Mouse (Mus musculus) spleen, postnatal 14 days (tissue): ENCODE measurements around the gene Bcl11b.

Experiments
- DNase-seq, 2 experiments: peaks; one replicate each; pipeline ENCODE4 v3.0.0; 2021 to 2022; ENCODE audit warnings: low spot score in 2 of 2

Bcl11b gene

DNA sequence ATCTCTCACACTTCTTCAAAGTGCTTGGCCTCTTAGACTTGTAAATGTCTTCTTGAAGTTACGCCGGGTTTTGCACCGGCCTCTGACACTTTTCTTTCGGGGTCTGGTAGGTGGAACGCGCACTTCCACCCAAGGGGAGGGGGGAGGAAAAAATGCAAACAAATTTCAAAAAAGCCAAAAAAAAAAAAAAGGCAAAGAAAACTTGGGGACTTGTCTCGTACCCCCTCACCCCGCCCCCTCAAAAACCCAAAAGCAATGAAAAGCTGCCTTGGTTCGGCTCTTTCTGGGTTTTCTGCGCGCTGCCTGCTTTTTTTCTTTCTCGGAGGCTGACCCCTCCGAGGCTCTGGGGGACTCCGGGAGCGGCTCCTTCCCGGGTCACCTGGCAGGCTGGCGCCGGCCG is at the start of gene Bcl11b:
Bcl11b (minus strand) TSS at position 120 of the 400 bp plus-strand sequence.
- no peak for DNase-seq

DNA sequence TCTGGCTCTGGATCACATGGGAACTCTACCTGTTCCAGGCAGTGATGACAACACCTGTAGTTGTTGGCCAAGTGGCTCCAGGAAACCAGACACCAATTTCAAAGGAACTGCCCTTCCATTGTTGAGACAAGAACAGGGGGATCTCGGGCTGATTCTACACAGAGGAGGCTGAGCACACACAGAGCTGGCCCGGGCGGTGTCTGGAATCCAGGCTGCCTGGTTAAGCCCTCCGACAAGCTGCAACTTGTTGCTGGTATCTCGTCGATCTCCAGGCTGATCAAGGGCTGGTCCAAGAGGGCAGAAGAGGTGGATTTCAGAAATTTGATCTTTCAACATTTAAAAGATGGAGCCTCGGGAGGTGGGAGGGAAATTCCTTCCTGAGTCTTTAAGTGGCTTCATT is 47.6 kb upstream of the Bcl11b start:
- no peak for DNase-seq

DNA sequence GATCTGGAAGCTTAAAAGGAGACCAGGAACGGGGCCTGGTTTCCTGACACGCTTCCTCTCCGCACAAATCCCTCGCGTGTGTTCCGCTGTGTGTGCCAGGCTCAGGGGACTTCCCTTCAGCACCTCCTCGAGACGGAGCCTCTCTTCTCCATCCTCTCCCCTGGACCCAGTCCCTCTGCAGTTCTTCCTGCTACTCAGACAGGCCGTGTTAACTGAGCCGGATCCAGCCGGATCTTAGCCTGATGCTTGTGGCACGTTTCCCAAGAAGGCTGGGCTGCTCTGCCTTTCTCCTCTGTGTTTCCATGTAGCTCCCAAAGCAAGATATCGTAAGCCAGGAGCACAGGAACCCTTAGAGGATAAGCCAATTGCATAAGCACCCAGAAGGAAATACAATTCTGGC is 46.2 kb upstream of the Bcl11b start:
- DNase-seq, result no peak

DNA sequence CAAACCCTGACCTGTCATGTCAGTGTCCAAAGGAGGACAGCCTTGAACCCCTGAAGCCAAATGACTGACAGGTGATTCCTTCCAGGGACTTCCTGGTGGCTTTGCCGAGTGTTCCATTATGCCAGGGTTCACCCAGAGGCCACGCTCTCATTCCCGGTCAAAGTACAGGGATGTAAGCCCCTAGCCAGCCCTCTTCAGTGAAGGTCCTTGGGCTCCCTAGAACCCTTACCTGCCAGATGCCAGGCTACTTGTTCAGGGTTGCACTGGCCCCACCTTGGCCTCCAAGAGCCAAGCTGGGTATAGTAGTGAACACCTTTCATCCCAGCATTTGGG is 38.8 kb upstream of the Bcl11b start:
- DNase-seq, result no peak

DNA sequence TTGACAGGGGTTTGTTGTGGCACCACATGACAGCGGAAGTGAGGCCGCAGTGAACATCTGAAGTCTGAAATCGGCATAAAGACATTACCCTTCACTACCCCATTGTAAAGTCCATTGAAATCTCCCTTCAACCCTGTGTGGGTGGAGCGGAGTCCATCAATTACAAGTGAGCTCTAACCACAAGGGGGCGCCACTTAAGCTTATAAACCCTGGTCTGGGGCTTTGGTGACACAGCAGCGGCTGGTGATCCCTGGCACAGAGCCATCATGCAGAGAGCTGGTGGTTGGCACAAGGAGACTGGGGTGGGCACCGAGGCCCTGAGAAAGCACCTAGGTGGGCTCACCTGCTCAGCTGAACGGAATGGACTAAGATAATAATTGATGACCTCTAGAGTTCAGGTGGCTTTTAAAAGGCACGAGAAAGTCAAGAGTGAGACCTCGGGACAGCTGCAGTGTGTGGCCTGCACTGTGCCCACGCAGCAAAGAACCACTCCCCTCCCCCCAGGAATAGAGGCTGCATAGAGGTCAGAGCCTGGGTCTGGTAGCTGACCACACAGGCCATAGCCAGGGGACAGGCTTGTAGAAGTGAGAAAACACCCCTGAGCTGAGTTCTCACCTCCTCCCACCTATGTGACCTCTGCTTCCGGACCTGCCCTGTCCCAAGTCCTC is 38.3 kb upstream of the Bcl11b start:
- peak; percentile 16 to 37 for DNase-seq

DNA sequence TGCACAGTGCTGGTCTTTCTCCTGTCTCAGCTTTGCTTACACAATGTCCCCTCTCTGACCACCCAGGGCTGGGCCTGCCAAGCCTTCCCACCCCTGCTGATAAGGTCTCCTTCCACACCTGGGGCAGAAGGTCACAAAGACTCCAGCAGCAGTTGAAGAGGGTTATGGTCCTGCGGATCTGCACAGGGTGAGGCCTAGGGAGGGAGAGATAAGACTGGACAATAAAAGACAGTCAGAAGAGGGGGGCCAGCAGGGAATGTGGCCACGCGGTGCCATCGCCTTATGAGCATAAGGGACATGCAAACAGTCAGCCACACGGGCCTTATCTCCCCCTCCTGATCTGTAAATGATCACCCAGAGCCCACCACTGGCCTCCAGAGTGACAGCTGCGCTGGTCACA is 34.0 kb upstream of the Bcl11b start:
- DNase-seq, result no peak

DNA sequence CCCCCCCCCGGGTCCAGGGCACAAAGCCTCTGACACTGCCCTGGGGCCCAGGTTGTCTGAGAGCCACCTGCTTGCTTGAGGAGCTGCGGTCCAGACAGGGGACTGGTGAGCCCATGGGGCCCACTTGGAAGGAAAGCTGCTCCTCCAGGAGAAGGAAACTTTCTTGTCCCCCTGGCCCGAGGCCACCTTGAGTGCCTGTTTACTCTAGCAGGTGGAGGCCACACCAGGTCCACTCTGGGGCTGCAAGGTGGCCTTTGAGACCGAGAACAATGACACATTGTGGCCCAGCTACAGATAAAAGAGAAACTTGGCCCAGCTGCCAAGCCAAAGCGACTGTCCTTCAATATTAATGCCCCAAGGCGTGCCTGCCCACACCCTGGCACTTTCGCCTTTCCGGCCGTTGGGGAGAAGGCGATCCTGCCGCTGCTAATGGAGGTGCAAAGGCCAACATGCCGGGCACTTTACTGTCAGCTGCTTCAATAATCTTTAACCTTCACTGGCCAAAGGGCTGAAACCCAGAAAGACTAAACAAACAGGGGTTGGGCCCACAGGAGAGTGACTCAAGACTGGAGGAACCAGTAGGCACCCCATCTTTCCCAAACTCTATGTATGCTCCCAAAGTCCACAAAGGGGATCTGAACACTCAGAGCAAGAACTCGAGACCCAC is 32.1 kb upstream of the Bcl11b start:
- DNase-seq, result no peak

DNA sequence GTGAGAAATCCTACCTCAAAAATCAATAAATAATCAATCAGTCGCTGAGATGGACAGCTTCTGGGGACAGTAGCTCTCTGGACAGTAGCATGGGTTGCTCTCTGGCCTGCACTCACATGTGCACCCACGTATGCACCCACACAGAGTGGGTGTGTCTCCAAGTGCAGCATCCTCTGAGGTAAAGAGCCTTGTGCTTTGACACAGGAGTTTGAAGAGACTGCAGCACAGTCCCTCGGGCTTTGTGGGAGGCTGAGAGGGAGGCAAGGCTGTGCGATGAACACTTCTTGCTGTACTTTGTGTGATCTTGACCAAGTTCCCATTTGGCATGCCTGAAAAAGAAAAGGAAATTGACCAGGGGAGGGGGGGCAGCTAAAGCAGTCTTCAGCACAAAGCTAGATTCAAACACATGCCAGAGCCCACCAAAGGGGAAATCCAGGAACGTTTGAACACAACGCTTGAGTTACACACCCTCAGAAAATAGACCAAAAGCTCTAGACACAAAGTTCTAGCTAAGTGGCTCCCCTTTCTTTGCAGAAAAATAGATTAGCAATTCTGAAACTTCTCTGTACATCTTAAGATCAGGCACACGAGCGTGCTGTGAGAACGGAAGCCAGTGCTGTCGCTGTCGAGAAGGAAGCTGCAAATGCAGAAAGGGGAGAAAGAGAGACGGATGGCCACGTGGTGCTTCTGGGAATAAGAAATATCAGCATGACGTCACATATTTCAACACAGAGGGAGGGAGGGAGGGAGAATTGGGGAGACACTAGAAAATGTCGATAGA is 19.6 kb upstream of the Bcl11b start:
- DNase-seq, result no peak

DNA sequence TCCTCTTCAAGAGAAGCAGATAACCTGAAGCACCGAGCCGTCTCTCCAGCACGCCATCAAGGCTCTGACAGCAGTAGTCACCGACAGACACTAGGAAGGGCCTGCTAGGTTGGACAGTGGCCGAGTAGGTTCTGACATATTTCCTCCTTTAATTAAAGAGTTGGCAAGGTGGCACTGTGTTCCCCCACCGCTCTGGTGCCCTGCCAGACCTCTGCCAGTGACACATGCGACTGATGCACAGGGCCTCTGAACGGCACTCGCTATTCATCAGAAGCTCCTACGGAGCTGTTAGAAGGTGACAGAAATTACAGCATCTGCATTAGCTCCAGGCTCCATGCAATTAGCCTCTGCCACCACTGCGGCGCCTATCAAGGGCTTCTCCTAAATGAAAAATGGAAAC is 8.6 kb upstream of the Bcl11b start:
- no peak for DNase-seq

DNA sequence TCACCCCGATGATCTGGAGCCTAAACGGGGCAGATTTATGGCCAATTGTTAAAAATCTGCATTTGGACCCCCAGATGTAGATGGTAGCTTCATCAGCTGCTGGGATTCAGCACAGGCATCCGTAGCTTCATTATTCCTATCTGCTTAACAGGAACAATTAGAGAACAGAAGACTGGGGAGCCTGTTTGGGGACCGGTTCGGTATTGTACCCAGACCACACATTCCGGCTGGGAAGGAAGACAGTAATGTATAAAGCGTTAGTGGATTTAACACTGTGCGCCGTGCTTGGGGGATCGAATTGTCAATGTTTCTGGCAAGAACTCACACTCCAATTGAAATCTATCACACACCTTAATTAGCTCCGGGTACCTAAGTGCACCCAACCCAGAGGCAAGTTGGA is 6.9 kb upstream of the Bcl11b start:
- DNase-seq, result no peak

DNA sequence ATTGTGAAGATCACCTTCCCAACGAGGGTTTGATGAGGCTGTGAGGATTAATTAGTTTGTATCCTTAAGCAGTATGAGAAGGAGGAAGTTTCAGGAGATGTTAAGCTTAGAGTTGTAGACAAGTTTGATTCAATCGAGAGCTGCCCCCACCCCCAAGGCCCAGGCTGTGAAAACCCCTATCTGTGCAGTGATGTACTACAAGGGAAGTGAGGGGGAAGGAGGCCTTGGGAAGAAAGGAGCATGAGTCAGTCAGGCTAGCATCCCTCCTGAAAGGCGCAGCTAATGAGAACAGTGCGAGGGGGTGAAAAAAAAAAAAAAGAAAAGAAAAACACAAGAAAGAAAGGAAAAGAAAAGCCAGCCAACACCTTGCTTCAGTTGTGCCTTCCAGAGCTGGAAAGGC is 5.8 kb upstream of the Bcl11b start:
- DNase-seq, result no peak

DNA sequence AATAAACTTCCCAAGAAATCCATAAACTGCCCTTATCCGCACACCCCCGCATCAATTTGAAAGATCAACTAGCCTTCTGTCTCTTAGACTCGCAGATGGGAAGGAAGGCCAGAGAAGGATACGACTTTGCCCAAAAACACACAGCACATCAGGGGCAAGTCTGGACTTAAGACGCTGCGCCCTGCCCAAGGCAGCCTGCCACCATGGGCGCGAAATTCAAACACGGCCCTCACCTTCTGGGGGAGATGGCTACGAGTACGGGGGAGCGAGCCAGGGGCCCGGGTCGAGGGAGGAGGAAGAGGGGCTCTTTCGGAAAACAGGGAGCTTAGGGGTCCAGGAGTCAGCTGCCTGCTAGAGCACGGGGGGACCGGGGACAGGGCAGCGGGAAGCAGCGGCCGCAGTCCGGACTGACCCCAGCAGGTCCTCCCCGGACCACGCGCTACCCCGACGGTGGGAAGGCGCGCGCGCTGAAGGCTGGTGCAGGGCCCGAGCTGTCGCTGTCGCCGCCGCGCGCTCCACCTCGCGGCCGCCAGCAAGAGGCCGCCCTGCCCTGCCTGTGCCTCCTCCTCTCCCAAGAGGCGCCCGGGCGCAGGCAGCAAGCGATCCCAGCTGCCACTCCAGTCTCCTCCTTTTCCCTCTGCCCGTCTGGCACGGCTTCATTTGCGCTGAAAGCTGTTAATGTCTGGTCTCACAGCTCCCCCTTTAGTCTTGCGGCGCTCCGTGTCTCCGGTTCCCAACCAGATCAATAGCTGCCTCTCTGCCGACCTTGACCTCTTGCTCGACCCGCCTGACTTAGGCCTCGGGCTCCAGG is 2.6 kb upstream of the Bcl11b start:
- no peak for DNase-seq

DNA sequence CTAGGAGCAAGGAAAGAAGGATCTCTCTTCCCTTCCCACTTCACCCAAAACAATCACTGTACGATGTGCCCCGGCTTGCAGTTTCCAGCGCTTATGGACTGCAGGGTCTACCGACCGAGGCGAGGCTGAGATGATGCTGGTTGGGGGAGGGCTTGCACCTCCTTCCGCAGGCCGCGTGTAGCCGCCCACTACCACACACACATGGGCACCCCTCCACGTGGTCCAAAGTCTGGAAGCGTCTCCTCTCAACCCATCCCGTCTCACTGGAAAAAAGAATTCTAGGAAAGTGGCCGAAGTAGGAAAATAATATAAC is 2.0 kb upstream of the Bcl11b start:
- DNase-seq, result no peak

DNA sequence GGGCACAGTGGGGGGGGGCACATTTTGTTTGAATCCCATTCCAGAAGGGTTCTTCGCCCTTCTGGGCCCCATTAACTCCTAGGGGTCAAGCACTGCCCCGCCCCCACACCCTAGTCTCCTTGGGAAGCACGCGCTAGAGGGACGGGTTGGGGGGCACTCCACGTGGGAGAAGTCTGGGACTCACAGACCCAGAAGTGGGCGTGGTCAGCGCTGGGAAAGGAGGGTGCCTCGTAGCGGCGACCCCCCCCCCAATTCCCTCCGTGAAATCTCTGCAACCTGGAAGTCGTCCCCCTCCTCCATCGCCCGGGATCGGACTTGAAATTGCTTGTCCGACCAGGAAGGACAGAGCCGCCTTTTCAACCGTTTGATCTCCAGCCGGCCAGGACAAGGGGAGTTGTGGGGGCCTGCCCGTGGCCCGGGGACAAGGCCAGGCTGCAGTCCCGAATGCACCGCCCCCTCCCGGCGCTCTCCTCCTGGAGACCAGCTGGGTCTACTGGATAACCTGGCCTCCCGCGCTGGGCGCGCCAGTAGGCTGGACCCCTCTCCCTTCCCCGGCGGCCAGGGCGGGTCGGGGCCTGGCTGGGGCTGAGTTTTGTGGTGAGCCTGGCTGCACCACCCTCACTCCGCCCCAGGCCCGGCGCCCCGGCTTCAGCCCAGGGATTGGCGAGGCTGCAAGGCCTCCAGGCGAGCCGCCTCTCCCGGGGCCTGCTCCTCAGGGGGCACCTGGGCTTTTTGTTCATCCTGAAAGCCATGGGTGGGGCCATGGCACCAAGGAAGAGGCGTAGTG is 1.5 kb upstream of the Bcl11b start:
- DNase-seq, result no peak

DNA sequence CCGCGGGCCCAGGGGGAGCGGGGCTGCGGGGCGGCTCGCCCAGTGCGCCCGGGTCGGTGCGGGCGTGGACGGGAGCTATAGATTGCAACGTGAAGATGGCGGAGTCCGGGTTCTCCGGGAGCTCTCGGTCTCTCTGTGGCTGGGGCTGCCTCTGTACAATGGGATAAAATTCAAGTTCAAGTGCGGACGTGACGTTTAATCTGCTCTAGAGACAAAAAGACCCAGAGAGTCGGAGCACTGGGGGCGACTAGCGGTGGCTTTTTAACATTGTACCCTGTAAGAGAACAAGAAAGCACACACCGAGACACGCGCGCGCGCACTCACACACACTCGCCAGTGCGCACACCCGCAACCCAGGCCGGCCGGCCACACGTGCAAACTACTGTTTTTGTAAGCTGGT is 526 bp upstream of the Bcl11b start:
- DNase-seq, result peak in 1 of 2 experiments; percentile 15

DNA sequence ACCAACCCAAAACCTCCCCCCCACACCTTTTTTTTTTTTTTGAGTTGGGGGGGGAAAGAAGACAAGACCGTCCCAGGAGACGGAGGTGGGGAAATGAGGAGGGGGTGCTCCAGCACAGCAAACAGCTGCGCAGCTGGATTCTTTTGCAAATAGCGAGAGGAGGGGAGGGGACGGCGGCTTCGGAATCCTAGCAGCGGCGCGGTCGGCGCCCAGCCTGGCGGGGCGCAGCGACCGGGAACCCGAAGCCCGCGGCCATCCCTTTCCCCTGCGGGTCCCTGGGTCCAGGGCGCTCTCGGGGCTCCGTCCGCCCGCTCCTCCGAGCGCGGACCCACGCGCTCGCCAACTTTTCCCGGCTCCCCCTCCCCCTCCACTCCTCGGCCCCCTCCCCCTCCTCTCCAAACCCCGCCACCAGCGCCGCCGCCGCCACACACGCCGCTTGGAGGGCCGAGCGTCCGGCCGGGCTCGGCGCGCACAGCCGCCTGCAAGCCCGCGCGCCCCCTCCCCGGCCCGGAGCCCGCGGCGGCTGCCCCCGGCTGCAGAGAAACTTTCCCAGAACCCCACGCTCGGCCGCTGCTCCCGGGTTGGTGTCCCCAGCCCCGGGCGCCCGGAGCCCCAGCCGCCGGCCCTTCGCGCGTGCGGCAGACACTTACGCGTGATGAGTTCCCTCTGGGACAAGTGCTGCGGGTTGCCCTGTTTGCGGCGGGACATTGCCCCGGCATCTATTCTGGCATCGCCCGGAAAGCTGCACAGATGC is 789 bp downstream of the Bcl11b start:
- DNase-seq, result no peak

DNA sequence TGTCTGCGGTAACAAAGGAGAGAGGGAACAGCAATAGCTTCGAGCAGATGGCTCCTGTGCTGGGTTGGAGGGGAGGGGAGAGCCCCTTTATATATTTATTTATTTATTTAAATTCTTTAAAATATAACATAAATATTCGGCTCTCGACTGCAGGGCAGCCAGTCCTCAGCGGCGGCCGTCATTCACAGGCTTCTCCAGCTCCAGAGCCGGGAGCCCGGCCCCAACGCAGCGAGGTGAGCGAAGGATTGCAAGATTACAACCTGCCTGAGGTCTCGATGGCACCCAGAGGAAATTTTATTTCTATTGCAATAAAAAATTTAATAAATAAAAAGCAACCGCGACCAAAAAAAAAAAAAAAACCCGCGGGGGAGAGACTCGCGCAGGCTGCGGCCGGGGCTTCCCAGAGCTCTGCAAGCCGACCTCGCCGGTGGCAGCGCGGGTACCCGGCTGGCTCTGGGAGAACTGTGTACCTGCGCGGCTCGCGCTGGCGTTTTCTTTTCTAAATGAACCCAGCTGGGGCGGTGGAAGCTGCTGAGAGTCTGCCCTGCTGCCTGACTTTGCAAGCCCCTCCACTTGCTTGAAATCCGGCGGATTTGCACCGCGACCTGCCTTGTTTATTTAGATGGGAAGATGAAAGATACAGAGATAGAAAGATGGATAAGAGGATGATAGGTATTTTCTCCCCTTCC is 1.6 kb downstream of the Bcl11b start:
- no peak for DNase-seq

DNA sequence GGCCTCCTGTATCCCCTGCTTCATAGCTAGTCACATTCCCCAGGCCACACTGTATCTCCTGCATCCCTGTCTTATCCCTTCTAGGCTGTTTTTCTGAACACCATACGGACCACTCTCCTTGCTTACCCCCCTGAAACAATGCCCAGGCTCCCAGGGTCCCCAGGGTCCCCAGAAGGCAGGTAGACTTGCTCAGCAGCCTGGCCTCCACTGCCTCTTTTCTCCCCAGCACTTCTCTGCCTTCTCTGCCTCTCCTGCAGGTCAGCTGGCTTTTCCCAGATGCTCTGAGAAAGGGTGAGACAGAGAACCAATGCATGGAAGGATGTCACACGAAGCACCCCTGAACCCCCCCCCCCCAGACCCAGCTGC is 2.7 kb downstream of the Bcl11b start:
- no peak for DNase-seq

DNA sequence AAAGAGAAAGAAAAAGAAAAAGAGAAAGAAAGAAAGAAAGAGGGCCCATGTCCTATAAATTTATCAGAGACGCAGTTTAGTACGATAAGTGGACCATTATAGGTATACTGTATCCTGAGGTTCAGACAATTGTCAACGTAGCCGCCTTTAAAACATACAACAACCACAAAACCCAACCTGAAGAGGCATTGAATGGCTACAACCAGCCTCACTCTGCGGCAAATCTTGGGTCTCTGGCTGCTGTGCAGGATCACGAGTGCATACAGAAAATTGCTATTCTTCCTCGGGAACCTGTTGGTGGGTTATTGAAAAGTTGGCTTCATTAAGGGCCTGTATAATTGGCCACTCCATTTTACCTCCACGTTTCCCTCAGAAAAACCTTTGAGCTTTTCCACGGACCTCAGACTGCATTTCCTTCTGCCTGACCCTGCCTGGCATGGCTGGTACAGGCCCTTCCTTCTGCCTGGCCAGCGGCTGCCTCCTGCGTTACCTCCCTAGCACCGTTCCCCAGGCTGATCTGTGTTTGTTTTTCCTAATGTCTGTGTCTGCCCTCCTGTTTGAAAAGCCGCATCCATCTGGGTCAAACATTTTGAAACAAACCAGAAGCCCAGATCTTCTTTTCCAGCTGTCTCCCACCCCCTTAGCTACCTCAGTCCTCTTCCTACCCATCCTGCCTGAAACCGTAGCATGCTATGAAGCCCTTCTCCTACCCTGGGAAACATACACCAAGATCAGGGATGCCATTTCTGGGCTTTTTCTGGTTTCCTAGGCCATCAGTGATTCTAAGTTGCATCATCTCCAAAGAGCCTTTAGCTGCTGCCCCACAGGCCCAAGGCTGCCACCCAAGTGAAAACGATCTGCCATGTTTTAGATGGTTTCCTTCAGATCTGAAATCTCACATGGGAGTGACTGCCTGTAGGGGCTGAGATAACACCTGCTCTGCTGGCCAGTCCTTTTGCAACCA is 3.4 kb downstream of the Bcl11b start:
- no peak for DNase-seq
